Mouse (Mus musculus): Measurements from ENCODE around the gene Clec18a.
"Not testable (repeated sequence)": the region's sequence is repeated elsewhere in the genome, so short reads cannot be mapped to it uniquely, and the experiment has no call there.

Gene Clec18a

GRCm38 (mm10) chr8:111056158-111056663 is 36.0 kb downstream of the Clec18a start, which contains the start of gene Exosc6:
Gene Exosc6 (plus strand): TSS chr8:111056339.
- peak; percentile 86 for DNase-seq (ENCODE audit: low spot score)

GRCm38 (mm10) chr8:111055661-111056060 is 36.6 kb downstream of the Clec18a start:
- no peak for DNase-seq (ENCODE audit: low spot score)

GRCm38 (mm10) chr8:111055031-111055634 is 37.1 kb downstream of the Clec18a start:
- no peak for DNase-seq (ENCODE audit: low spot score)

- no peak for DNase-seq (ENCODE audit: low spot score)
Observed at GRCm38 (mm10) chr8:111053827-111054518, 38.3 kb downstream of the Clec18a start.

- no peak for DNase-seq (ENCODE audit: low spot score)
Observed at GRCm38 (mm10) chr8:111049106-111049505, 43.1 kb downstream of the Clec18a start.

- DNase-seq (ENCODE audit: low spot score) = no peak
Observed at GRCm38 (mm10) chr8:111048694-111049093, 43.5 kb downstream of the Clec18a start.

GRCm38 (mm10) chr8:111044003-111044734 is 48.1 kb downstream of the Clec18a start:
- no peak for DNase-seq (ENCODE audit: low spot score)

- no peak for DNase-seq (ENCODE audit: low spot score)
Observed at GRCm38 (mm10) chr8:111042546-111042945, 49.7 kb downstream of the Clec18a start.

GRCm38 (mm10) chr8:111036591-111036990 is 55.6 kb downstream of the Clec18a start:
- DNase-seq (ENCODE audit: low spot score) = no peak

GRCm38 (mm10) chr8:111034276-111034675 is 58.0 kb downstream of the Clec18a start:
- DNase-seq (ENCODE audit: low spot score) = no peak

GRCm38 (mm10) chr8:111033482-111034215 is 58.6 kb downstream of the Clec18a start:
- DNase-seq (ENCODE audit: low spot score) = peak; percentile 91

- no peak for DNase-seq (ENCODE audit: low spot score)
Observed at GRCm38 (mm10) chr8:111032916-111033315, 59.3 kb downstream of the Clec18a start, which contains the start of gene Aars. Gene Aars (plus strand): TSS chr8:111033144.

GRCm38 (mm10) chr8:111031572-111031971 is 60.7 kb downstream of the Clec18a start, which contains the start of gene Ddx19b:
Gene Ddx19b (minus strand): TSS chr8:111031751.
- no peak for DNase-seq (ENCODE audit: low spot score)

- DNase-seq (ENCODE audit: low spot score) = no peak
Observed at GRCm38 (mm10) chr8:111030045-111030444, 62.2 kb downstream of the Clec18a start.

- no peak for DNase-seq (ENCODE audit: low spot score)
Observed at GRCm38 (mm10) chr8:111029589-111029988, 62.6 kb downstream of the Clec18a start.

- DNase-seq (ENCODE audit: low spot score) = peak; percentile 83
Observed at GRCm38 (mm10) chr8:111027391-111027937, 64.8 kb downstream of the Clec18a start.

- not testable (repeated sequence) for DNase-seq (ENCODE audit: low spot score)
Observed at GRCm38 (mm10) chr8:111026609-111027008, 65.6 kb downstream of the Clec18a start.

- DNase-seq (ENCODE audit: low spot score) = not testable (repeated sequence)
Observed at GRCm38 (mm10) chr8:111010230-111010991, 81.8 kb downstream of the Clec18a start.

All from urinary bladder, postnatal 25 days (tissue).